Mouse (Mus musculus) ES-E14 (cell line): ENCODE results near the gene Hras.

ENCODE experiments used
- CHD2 ChIP-seq: IDR thresholded peaks from 2 replicates; pipeline ENCODE4 v1.6.1; 2014; ENCODE audit warnings: mild to moderate bottlenecking, low read depth, low read length, inconsistent platforms
- HCFC1 ChIP-seq: IDR thresholded peaks from 2 replicates; pipeline ENCODE4 v1.6.1; 2012; ENCODE audit warnings: low read length, inconsistent platforms, borderline replicate concordance; ENCODE audit not compliant: insufficient read depth
- MAFK ChIP-seq: IDR thresholded peaks from 2 replicates; pipeline ENCODE4 v1.6.1; 2014; ENCODE audit warnings: mild to moderate bottlenecking, low read depth, low read length, inconsistent platforms; ENCODE audit not compliant: insufficient read depth
- ZC3H11A ChIP-seq: IDR thresholded peaks from 2 replicates; pipeline ENCODE4 v1.6.1; 2012; ENCODE audit warnings: low read depth, mild to moderate bottlenecking, inconsistent platforms, low read length, borderline replicate concordance
- ZNF384 ChIP-seq: IDR thresholded peaks from 2 replicates; pipeline ENCODE4 v1.6.1; 2012; ENCODE audit warnings: low read depth, low read length, inconsistent platforms

DNA sequence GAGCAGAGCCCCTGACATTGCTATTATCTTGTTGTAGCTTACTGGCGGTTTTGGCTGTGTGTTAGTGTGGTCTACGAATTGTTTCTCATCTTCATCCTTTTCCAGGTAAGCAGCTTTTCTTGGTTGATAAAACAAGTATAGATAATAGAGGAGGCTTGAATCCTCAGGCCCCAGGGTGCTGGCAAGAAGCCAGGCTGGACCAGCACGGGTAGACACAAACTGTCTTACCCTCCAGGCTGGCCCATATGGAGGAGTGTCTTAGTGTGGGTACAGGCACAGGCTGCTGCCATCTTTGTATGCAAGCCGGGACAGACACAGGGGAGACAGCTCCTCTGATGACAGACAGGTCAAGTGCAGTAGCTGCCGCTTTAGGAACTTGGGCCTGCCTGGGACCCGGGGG lies 46.8 kb downstream of the Hras start:
- no peak for TF ChIP-seq MAFK
- no peak for TF ChIP-seq ZNF384
- TF ChIP-seq ZC3H11A, result no peak
- no peak for TF ChIP-seq HCFC1
- no peak for TF ChIP-seq CHD2
